20 mouse cellular contexts compared by ENCODE assay signal in the genomic region with DNA sequence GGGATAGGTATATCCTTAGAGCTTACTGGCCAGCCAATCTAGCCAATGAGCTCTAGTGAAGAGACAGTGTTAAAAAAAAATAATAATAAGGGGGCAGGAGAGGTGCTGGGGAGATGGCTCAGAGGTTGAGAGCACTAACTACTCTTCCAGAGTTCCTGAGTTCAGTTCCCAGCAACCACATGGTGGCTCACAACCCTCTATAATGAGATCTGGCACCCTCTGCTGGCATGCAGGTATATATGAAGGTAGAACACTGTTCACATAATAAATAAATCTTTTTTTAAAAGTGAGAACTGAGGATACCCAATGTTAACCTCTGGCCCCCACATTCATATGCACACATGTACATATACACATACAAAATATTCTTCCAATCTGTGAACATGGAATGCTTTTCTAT.
DNase-seq lines count a peak whose midpoint lies in the region; ATAC-seq and TF ChIP-seq lines count a peak whose summit lies in the region.
"Had no signal": no experiment of that assay in that cellular context is flagged by ENCODE, and none has a peak within 500 bp of the region (broad histone marks: within the 10 kb centered on the region; RNA-seq: fewer than 3 reads in every experiment).

No protein-coding gene starts in this region.

- no peaks in the 10 kb centered on the region for H3K4me1 ChIP-seq in heart, adult 2 months (ENCODE audit: control insufficient read depth, insufficient read depth, low read length)
- H3K4me1 ChIP-seq in liver, postnatal 0 days (ENCODE audit: insufficient read depth): no peaks in the 10 kb centered on the region
- H3K4me1 ChIP-seq in cerebellum, adult 2 months (ENCODE audit: control insufficient read depth, insufficient read depth, low read length): no peaks in the 10 kb centered on the region
- H3K4me1 ChIP-seq: embryonic facial prominence, embryonic 10.5 days; forebrain, embryonic 13.5 days; heart, embryonic 12.5 days; hindbrain, embryonic 10.5 days had no signal

- H3K27ac ChIP-seq in heart, adult 2 months: no peak overlapping the region
- no peak overlapping the region for H3K27ac ChIP-seq in liver, postnatal 0 days (ENCODE audit: low read depth)
- H3K27ac ChIP-seq in cerebellum, adult 2 months (ENCODE audit: insufficient read depth, low read length): no peak overlapping the region
- H3K27ac ChIP-seq: embryonic facial prominence, embryonic 10.5 days; forebrain, embryonic 13.5 days; hindbrain, embryonic 10.5 days; hindbrain, embryonic 14.5 days had no signal

- no peak overlapping the region for H3K9ac ChIP-seq in heart, adult 2 months (ENCODE audit: low read depth, low read length)
- no peak overlapping the region for H3K9ac ChIP-seq in liver, postnatal 0 days (replicated peaks)
- H3K9ac ChIP-seq: forebrain, embryonic 13.5 days; forebrain, postnatal 0 days; heart, embryonic 12.5 days; hindbrain, embryonic 14.5 days had no signal

- H3K79me2 ChIP-seq in heart, adult 2 months (replicated peaks; ENCODE audit: control insufficient read depth, insufficient read depth, low read length): no peaks in the 10 kb centered on the region

- no peaks in the 10 kb centered on the region for H3K27me3 ChIP-seq in heart, adult 2 months (ENCODE audit: control insufficient read depth, insufficient read depth, low read length)
- H3K27me3 ChIP-seq in liver, postnatal 0 days (ENCODE audit: insufficient read depth, low read length): no peaks in the 10 kb centered on the region
- H3K27me3 ChIP-seq in Patski: no peaks in the 10 kb centered on the region
- no peaks in the 10 kb centered on the region for H3K27me3 ChIP-seq in cerebellum, adult 2 months (ENCODE audit: control insufficient read depth, insufficient read depth, low read length)
- H3K27me3 ChIP-seq: forebrain, embryonic 13.5 days; heart, embryonic 12.5 days had no signal

- no peaks in the 10 kb centered on the region; the same call in 1 of the 2 replicates for H3K36me3 ChIP-seq in heart, adult 2 months (ENCODE audit: control insufficient read depth, insufficient read depth, low read length)
- H3K36me3 ChIP-seq in liver, postnatal 0 days (replicated peaks; ENCODE audit: insufficient read depth, low read length): peaks cover 11% of the 10 kb centered on the region

- CTCF ChIA-PET in Patski (lab: Charles Lee): no interaction called here

- H3K4me2 ChIP-seq in liver, postnatal 0 days (ENCODE audit: low read depth, low read length): no peak overlapping the region
- H3K4me2 ChIP-seq: forebrain, embryonic 13.5 days; heart, embryonic 12.5 days; hindbrain, embryonic 14.5 days had no signal

- ATAC-seq in liver, postnatal 0 days: no peak
- no peak for ATAC-seq in Patski
- ATAC-seq in frontal cortex, adult (ENCODE audit: low TSS enrichment): no peak
- ATAC-seq: forebrain, embryonic 13.5 days; forebrain, postnatal 0 days; inflammation-experienced regulatory T-cells, adult 6 months had no signal

- H3K9me3 ChIP-seq in liver, postnatal 0 days (ENCODE audit: low read length): no peaks in the 10 kb centered on the region
- H3K9me3 ChIP-seq: embryonic facial prominence, embryonic 10.5 days; hindbrain, embryonic 10.5 days had no signal

- no peak for TF ChIP-seq EP300 in heart, adult 2 months (IDR thresholded peaks at IDR 0.05; ENCODE audit: insufficient read depth, low read depth, low read length)
- TF ChIP-seq EP300 in liver, postnatal 0 days (IDR thresholded peaks at IDR 0.05; ENCODE audit: low read depth): no peak

- in situ Hi-C loops in Patski (cut with MboI; ENCODE audit: low pct_unique_long_range_greater_than_20kb): no loop called here

- POLR2A ChIA-PET in Patski (lab: Charles Lee): no interaction called here

- TF ChIP-seq POLR2A in heart, adult 2 months (IDR thresholded peaks at IDR 0.05; ENCODE audit: insufficient read depth, low read depth, low read length): no peak
- no peak for TF ChIP-seq POLR2A in cerebellum, adult 2 months (IDR thresholded peaks at IDR 0.05; ENCODE audit: borderline replicate concordance, insufficient read depth, low read length)

- intact Hi-C loops in heart, adult 2 months (cut with DNase I): no loop called here

- 0 out of 2 replicates have a peak, but pooled peaks have one; percentile 6 for TF ChIP-seq CTCF in heart, adult 2 months (IDR thresholded peaks at IDR 0.05)
- 0 out of 2 replicates have a peak, but pooled peaks have one; percentile 6 for TF ChIP-seq CTCF in liver, postnatal 0 days (IDR thresholded peaks at IDR 0.05; ENCODE audit: low read depth)
- TF ChIP-seq CTCF in Patski (IDR thresholded peaks at IDR 0.05): peak; percentile 37
- TF ChIP-seq CTCF in cerebellum, adult 2 months (IDR thresholded peaks at IDR 0.05; ENCODE audit: borderline replicate concordance, insufficient read depth, low read depth, low read length): no peak

- no peak for DNase-seq in heart, adult 2 months
- DNase-seq in heart, adult 11 months: no peak
- no peak for DNase-seq in liver, postnatal 0 days
- DNase-seq in liver (no peak), 416B (ENCODE audit: low read depth) (peak; percentile 21), Patski (ENCODE audit: low read depth, low spot score) (no peak)
- no peak for DNase-seq in cerebellum, adult 2 months
- DNase-seq: adrenal gland, adult 2 months; adrenal gland, postnatal 25 days; cerebellum, adult 18-20 months; cerebellum, postnatal 10 days; forebrain, postnatal 0 days; gastrocnemius, postnatal 10 days had no signal

- no peak overlapping the region for H3K4me3 ChIP-seq in heart, adult 2 months
- H3K4me3 ChIP-seq in liver, postnatal 0 days (ENCODE audit: low read depth, low read length): no peak overlapping the region
- no peak overlapping the region for H3K4me3 ChIP-seq in cerebellum, adult 2 months (replicated peaks; ENCODE audit: insufficient read depth, low read depth, low read length)
- H3K4me3 ChIP-seq: embryonic facial prominence, embryonic 10.5 days; forebrain, embryonic 13.5 days; heart, embryonic 12.5 days; hindbrain, embryonic 10.5 days had no signal
